Mouse (Mus musculus): ENCODE measurements around the gene Tollip. TPM values are rescaled to one million over a fixed set of nuclear protein-coding genes. Genes with fewer than 3 reads are reported as not detected.

Gene Tollip
- polyA plus RNA-seq, 1 experiment from 2014 or later: 74.0 TPM

DNA sequence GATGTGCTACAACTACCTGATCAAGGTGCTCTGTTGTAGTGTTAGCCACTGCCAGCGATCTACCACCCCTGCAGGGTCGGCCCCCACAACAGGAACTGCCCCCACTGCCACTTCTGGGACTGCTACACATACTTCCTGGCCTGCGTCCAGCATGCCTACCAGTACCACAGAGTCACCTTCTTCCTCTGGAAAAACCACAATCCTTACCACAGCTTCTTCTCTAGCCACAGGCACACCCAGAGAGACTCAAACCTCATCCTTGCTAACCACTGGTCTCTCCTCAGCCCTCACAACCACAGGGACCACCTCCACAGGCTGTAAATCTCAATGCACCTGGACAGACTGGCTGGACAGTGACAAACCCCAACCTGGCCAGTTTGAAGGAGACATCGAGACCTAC lies 57.3 kb downstream of the Tollip start:
- Histone ChIP-seq H3K9ac (ENCODE audit: low read length) (no peak overlapping the region), H3K4me1 (ENCODE audit: control insufficient read depth, insufficient read depth, low read length) (no peaks in the 10 kb centered on the region), H3K9me3 (replicated peaks; ENCODE audit: control insufficient read depth, low read length) (no peaks in the 10 kb centered on the region), H3K4me3 (ENCODE audit: low read depth, low read length) (no peak overlapping the region), H3K36me3 (ENCODE audit: control insufficient read depth, insufficient read depth, low read length) (no peaks in the 10 kb centered on the region), H3K27ac (ENCODE audit: low read depth, low read length) (no peak overlapping the region), H3K4me2 (ENCODE audit: low read length) (no peak overlapping the region), H3K27me3 (replicated peaks; ENCODE audit: control insufficient read depth, insufficient read depth, low read length) (no peaks in the 10 kb centered on the region)
- ATAC-seq (no peak), DNase-seq (ENCODE audit: low spot score) (no peak)
- WGBS: 86% methylated on average over 4 of the region's 4 CpGs

DNA sequence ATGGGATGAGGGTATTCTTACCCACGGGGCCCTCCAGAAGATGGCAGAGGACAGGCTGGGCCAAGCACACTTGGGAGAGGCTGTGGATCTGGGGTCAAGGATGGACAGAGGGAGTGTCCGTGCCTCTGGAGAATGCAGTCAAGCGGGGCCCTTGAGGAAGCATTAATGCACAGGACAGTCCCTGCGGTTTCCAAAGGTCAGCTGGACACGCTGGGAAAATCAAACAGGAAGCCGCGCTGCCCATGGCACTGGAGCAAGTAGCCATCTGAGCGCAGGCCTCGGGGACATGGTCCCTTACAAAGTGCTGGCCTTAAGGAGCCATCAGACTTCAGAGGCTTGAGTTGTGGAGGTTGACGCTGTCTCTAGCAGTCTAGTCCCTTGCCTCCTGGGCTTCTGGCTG lies 78.0 kb downstream of the Tollip start:
- Histone ChIP-seq H3K9me3 (replicated peaks; ENCODE audit: control insufficient read depth, low read length) (no peaks in the 10 kb centered on the region), H3K9ac (ENCODE audit: low read length) (no peak overlapping the region), H3K36me3 (ENCODE audit: control insufficient read depth, insufficient read depth, low read length) (no peaks in the 10 kb centered on the region), H3K27ac (ENCODE audit: low read depth, low read length) (no peak overlapping the region), H3K4me2 (ENCODE audit: low read length) (no peak overlapping the region), H3K4me3 (ENCODE audit: low read depth, low read length) (no peak overlapping the region), H3K4me1 (ENCODE audit: control insufficient read depth, insufficient read depth, low read length) (no peaks in the 10 kb centered on the region), H3K27me3 (replicated peaks; ENCODE audit: control insufficient read depth, insufficient read depth, low read length) (no peaks in the 10 kb centered on the region)
- WGBS: 87% methylated on average over 10 of the region's 10 CpGs
- no peak for ATAC-seq
- DNase-seq (ENCODE audit: low spot score): no peak

DNA sequence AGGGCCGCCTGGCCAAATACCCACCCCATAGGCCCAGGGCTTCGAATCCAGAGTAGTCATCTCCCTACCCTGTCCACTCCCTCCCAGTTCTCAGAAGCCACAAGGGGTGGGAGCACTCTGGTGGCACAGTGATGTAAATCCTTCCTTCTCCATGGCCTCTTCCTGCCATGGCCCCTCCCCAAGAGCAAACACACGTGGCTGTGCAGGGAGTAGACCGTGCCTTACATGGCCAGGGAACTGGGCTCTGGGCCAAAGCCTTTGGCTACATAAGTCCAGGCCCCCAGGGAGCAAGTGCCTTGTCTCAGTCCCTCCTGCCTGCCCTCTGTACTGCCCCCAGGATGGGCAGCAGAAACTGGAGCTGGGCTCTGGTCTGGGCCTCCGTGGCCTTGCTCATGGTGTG lies 79.5 kb downstream of the Tollip start, which contains the start of gene Muc5b:
Gene Muc5b (plus strand): TSS at position 292 of the 400 bp plus-strand sequence.
- Histone ChIP-seq H3K4me3 (ENCODE audit: low read depth, low read length) (no peak within 1 kb of the TSS), H3K36me3 (ENCODE audit: control insufficient read depth, insufficient read depth, low read length) (no peaks in the 10 kb centered on the region), H3K9ac (ENCODE audit: low read length) (no peak within 1 kb of the TSS), H3K27me3 (replicated peaks; ENCODE audit: control insufficient read depth, insufficient read depth, low read length) (no peaks in the 10 kb centered on the region), H3K4me1 (ENCODE audit: control insufficient read depth, insufficient read depth, low read length) (no peaks in the 10 kb centered on the region), H3K27ac (ENCODE audit: low read depth, low read length) (no peak within 1 kb of the TSS), H3K9me3 (replicated peaks; ENCODE audit: control insufficient read depth, low read length) (no peaks in the 10 kb centered on the region), H3K4me2 (ENCODE audit: low read length) (no peak within 1 kb of the TSS)
- DNase-seq (ENCODE audit: low spot score) (peak; percentile 12), ATAC-seq (no peak)
- 66% methylated on average over 5 of the region's 5 CpGs for WGBS

DNA sequence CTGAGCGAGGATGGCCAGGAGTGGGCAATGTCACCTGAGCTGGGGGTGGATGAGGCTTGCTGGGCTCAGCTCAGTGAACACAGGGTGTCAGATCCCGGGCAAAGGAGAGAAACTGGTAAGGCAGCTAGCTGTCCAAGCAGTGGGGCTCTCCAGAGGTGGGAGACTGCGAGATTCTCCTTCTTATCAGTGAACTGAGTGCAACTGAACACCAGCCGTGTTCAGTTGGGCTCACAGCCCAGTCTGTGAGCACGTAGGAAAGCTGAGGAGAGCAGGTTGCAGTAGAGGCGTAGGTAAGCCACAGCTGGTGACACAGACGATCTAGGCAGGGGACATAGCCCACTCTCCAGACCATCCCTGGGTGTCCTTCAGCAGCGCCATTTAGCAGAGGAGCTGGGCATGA lies 81.9 kb downstream of the Tollip start:
- H3K4me2 ChIP-seq (ENCODE audit: low read length): no peak overlapping the region
- H3K4me1 ChIP-seq (ENCODE audit: control insufficient read depth, insufficient read depth, low read length): no peaks in the 10 kb centered on the region
- no peak overlapping the region for H3K9ac ChIP-seq (ENCODE audit: low read length)
- no peaks in the 10 kb centered on the region for H3K36me3 ChIP-seq (ENCODE audit: control insufficient read depth, insufficient read depth, low read length)
- no peaks in the 10 kb centered on the region for H3K27me3 ChIP-seq (replicated peaks; ENCODE audit: control insufficient read depth, insufficient read depth, low read length)
- no peaks in the 10 kb centered on the region for H3K9me3 ChIP-seq (replicated peaks; ENCODE audit: control insufficient read depth, low read length)
- ATAC-seq: no peak
- no peak overlapping the region for H3K4me3 ChIP-seq (ENCODE audit: low read depth, low read length)
- H3K27ac ChIP-seq (ENCODE audit: low read depth, low read length): no peak overlapping the region
- WGBS: 81% methylated on average over 8 of the region's 8 CpGs
- DNase-seq (ENCODE audit: low spot score): no peak

DNA sequence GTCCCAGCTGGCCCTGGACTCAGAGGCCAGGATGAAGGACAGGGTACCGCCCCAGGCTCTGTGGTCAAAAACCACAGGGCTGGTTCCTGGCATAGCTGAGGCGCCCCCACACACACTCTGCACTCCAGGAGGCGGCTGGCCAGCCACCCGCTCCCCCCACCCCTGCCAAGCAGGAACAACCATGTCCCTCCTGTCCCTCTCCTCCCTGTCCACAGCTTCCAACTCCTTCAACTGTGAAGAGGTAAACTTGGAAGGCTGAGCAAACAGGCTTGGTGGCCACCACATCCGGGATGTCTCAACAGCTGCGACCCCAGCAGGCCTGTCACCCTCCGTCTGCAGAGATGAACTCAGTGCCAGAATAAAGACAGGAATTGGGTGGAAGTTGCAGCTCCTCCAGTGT lies 82.4 kb downstream of the Tollip start:
- Histone ChIP-seq H3K4me3 (ENCODE audit: low read depth, low read length) (no peak overlapping the region), H3K4me1 (ENCODE audit: control insufficient read depth, insufficient read depth, low read length) (no peaks in the 10 kb centered on the region), H3K36me3 (ENCODE audit: control insufficient read depth, insufficient read depth, low read length) (no peaks in the 10 kb centered on the region), H3K9me3 (replicated peaks; ENCODE audit: control insufficient read depth, low read length) (no peaks in the 10 kb centered on the region), H3K4me2 (ENCODE audit: low read length) (no peak overlapping the region), H3K27me3 (replicated peaks; ENCODE audit: control insufficient read depth, insufficient read depth, low read length) (no peaks in the 10 kb centered on the region), H3K27ac (ENCODE audit: low read depth, low read length) (no peak overlapping the region), H3K9ac (ENCODE audit: low read length) (no peak overlapping the region)
- ATAC-seq (no peak), DNase-seq (ENCODE audit: low spot score) (no peak)
- 88% methylated on average over 7 of the region's 7 CpGs for WGBS

Other genes with a start within 250 kb of the Tollip start
- not detected in 2 replicates for gene Muc2, start 228.2 kb downstream of the Tollip start, polyA plus RNA-seq (2014; fragmentation: Nextera tagmentation; extraction: Ambion mirVana)
- not detected in 2 replicates for gene Muc5ac, start 129.5 kb downstream of the Tollip start, polyA plus RNA-seq (2014; fragmentation: Nextera tagmentation; extraction: Ambion mirVana)
- 0.01 TPM in 1 of 2 replicates, not detected in the other for gene Muc5b, start 79.4 kb downstream of the Tollip start, polyA plus RNA-seq (2014; fragmentation: Nextera tagmentation; extraction: Ambion mirVana)
- 20.8 and 21.7 TPM in 2 replicates for gene Brsk2, start 31.2 kb upstream of the Tollip start, polyA plus RNA-seq (2014; fragmentation: Nextera tagmentation; extraction: Ambion mirVana)
- gene Mob2, start 142.6 kb upstream of the Tollip start, polyA plus RNA-seq (2014; fragmentation: Nextera tagmentation; extraction: Ambion mirVana): 53.6 and 57.9 TPM in 2 replicates
- gene Dusp8, start 177.3 kb upstream of the Tollip start, polyA plus RNA-seq (2014; fragmentation: Nextera tagmentation; extraction: Ambion mirVana): 58.0 and 84.8 TPM in 2 replicates
- not detected in 2 replicates for gene Gm45618, start 202.2 kb upstream of the Tollip start, polyA plus RNA-seq (2014; fragmentation: Nextera tagmentation; extraction: Ambion mirVana)
- gene Gm39115, start 217.5 kb upstream of the Tollip start, polyA plus RNA-seq (2014; fragmentation: Nextera tagmentation; extraction: Ambion mirVana): not detected in 2 replicates
- gene Gm45337, start 226.1 kb upstream of the Tollip start, polyA plus RNA-seq (2014; fragmentation: Nextera tagmentation; extraction: Ambion mirVana): not detected in 2 replicates
- not detected in 2 replicates for gene Gm29735, start 238.6 kb upstream of the Tollip start, polyA plus RNA-seq (2014; fragmentation: Nextera tagmentation; extraction: Ambion mirVana)
- not detected in 2 replicates for gene Gm4553, start 247.2 kb upstream of the Tollip start, polyA plus RNA-seq (2014; fragmentation: Nextera tagmentation; extraction: Ambion mirVana)

Measured in forebrain, embryonic 14.5 days (tissue).